Mouse (Mus musculus) cerebellum, adult 9-11 months (tissue): ENCODE data around the gene Adamts6.

ENCODE experiments used
- DNase-seq: peaks from one replicate; pipeline ENCODE4 v3.0.0; 2022

Gene Adamts6

GRCm38 (mm10) chr13:104287366-104288225 lies at the start of gene Adamts6:
Gene Adamts6 (plus strand): TSS chr13:104287835.
- peak; percentile 12 for DNase-seq

GRCm38 (mm10) chr13:104258997-104259396 lies 28.6 kb upstream of the Adamts6 start:
- no peak for DNase-seq

DNA sequence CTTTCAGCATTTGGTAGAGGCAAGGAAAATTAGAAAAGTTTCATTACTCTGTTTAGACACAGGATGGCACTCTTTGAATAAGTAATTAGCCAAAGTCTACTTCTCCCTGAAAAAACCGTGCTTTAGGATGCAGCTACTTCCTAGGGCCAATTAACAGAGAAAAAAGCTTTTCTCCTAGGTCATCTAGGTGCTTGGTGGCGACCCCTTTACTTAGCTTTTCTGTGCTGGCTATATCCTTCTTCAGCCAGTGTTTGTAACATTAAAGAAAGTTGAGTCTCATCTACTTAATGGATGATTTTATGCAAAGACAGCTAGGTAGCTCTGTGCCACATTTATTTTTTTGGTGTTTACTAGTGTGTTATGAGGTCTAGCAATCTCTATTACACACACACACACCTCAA lies 2.6 kb upstream of the Adamts6 start:
- peak; percentile 24 for DNase-seq

- peak; percentile 27 for DNase-seq
Measured at GRCm38 (mm10) chr13:104285737-104286311, 1.8 kb upstream of the Adamts6 start.

DNA sequence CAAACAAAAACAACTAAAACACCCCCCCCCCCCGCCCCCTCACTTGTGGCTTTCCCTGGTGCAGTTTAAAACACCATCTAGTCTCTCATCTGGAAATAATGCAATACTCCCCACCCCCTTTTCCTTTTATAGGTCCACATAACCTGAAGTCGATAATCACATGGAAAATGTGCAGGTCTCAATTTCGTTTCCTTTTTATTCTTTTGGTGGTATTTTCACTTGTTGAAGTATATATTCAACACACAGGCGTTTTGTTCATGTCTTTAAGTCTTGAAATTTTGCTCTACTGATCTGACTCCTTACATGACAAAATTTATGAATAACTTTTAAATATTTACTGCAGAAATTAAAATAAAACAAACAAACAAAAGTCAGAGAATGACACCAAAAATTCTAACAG lies 1.3 kb upstream of the Adamts6 start:
- no peak for DNase-seq

DNA sequence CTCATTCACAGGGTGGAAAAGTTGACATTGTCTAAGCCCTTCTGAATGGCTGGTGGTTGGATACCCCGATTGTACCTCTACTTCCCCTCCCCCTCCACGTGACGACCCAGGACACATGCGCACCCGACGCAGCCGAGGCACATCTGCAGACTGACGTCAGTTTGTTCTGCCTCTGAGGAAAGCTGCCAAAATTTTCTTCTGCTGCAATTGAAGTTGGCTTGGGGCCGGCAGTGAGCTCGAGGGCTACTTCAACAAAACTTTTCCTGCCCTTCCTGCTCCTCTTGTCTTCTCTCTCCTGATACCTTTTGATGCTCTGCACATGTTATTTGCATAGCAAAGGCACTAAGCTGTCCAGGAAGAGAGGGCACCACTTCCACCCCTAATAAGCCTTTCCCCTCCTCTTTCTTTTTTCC lies 732 bp upstream of the Adamts6 start:
- peak; percentile 75 for DNase-seq

DNA sequence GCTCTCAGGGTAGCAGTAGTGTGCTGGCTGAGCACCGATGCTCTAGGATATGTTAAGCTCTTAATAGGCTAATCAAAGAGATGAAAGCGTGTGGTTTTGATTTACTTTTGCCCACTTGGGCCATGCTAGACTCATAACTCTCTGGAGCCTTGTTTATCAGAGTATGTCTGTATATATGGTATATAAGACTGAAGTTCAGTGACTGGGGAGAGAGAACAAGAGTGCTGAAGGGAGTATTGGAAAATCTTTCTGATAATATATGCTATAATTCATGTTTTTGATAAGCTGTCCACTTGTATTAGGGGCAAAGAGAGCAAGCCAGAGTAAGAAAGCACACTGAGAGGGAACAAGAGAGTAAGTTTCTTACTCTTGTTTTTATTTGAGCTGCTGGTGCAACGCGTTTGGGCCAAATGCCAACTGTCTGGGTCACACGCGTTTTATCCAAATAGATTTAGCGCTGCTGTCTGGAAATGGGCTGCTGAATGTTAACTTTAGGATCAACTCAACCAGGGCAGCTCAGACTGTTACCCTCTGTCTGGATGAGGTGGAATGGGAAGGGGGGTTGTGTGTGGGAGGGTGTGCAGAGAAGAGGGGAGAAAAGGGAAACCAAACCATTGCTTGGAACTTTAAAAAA lies 708 bp downstream of the Adamts6 start:
- DNase-seq: peak; percentile 28

- DNase-seq: no peak
Measured at GRCm38 (mm10) chr13:104289176-104289575, 1.5 kb downstream of the Adamts6 start.

- no peak for DNase-seq
Measured at GRCm38 (mm10) chr13:104295472-104295871, 7.8 kb downstream of the Adamts6 start.

GRCm38 (mm10) chr13:104329336-104329735 lies 41.7 kb downstream of the Adamts6 start:
- no peak for DNase-seq

DNA sequence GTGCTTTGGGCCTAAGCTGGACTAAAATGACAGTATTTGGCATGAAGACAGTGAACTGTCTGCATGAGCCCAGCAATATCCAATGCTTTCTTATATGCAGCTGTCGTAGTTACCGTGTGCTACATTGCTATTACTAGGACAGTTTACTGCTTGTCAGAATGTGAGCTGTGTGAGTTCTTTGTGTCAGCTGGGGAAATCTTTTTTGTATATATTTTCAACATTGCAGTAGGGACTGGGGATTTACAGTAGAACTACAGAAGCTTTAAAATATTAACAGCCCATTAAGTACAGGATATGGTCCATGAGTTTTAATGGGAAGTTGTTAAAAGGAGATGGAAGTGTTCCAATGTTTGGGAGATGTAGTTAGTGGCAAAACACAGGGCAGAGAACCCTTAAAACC lies 42.1 kb downstream of the Adamts6 start:
- DNase-seq: no peak

- DNase-seq: no peak
Measured at GRCm38 (mm10) chr13:104352590-104352989, 65.0 kb downstream of the Adamts6 start.

GRCm38 (mm10) chr13:104393427-104394356 lies 106.1 kb downstream of the Adamts6 start:
- peak; percentile 30 for DNase-seq

- no peak for DNase-seq
Measured at GRCm38 (mm10) chr13:104397814-104398213, 110.2 kb downstream of the Adamts6 start.

- no peak for DNase-seq
Measured at GRCm38 (mm10) chr13:104432734-104433133, 145.1 kb downstream of the Adamts6 start.

DNA sequence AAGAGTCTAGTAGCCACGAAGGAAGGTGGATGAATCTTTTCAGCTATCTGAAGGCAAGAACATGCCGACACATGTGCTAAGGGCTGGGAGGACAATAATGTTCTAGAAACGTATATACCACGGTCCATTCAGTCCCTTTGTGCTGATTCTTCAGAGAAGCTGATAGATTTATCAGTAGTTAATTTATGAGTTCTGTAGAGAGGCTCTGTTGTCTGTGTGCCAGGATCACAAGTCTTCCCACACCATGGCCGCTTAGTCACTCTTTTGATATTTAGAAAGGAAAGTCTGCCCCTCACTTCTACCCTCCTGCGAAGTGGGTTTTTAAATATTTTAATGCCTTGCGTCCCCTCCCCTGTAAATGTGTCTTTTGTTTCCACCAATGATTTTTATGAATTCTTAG lies 154.9 kb downstream of the Adamts6 start:
- DNase-seq: no peak

GRCm38 (mm10) chr13:104445437-104445836 lies 157.8 kb downstream of the Adamts6 start:
- no peak for DNase-seq

DNA sequence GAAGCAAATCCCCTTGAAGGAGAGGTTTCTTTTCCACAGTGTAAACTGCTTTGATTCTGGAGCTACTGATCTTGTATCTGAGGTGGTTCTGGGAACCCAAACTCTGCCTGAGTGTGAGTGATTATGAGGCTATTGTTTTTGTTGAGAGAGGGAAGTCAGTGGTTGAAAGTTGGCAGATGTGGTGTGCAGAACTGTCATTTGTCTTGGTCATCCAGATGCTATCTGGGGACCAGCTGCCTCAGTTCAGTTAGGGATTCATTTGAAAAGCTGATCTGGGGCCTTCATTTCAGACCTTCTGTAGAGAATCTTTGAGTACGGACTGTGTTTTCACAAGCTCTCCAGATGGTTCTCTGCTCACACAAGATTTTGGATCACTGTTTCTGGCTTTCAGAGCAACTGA lies 159.3 kb downstream of the Adamts6 start:
- DNase-seq: no peak

DNA sequence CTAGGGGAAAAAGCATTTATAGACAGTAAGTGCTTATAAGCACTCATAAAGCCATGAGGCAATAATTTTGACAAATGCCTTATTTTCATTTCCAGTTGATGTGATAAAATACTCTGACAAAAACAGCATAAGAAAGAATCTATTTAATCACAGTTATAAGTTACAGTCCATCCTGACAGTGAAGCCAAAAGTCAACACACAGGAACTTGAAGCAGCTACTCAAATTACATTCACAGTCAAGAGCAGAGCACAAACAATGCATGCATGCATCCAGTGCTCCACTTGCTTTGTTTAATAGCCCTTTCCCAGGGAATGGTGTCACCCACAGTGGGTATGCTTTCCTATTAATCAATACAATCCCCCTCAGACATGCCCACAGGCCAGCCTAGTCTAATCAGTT lies 159.8 kb downstream of the Adamts6 start:
- DNase-seq: no peak

GRCm38 (mm10) chr13:104448349-104448748 lies 160.7 kb downstream of the Adamts6 start:
- DNase-seq: no peak

- DNase-seq: no peak
Measured at GRCm38 (mm10) chr13:104453271-104453974, 165.8 kb downstream of the Adamts6 start.

GRCm38 (mm10) chr13:104460287-104460686 lies 172.7 kb downstream of the Adamts6 start:
- DNase-seq: no peak
